Mouse (Mus musculus) cerebellum, adult 2 months (tissue): ENCODE results near the gene Birc2.

Experiments
- CTCF ChIP-seq: fragments of 200-500 bp; IDR thresholded peaks from 2 replicates; pipeline ENCODE4 v1.5.1; 2011; ENCODE audit warnings: low read depth, mild to moderate bottlenecking, control low read depth, low read length, moderate library complexity, borderline replicate concordance; ENCODE audit not compliant: insufficient read depth
- POLR2A ChIP-seq: fragments of 200-500 bp; IDR thresholded peaks from 2 replicates; pipeline ENCODE4 v1.6.1; 2011; ENCODE audit warnings: low read length, control low read depth, borderline replicate concordance; ENCODE audit not compliant: insufficient read depth

DNA sequence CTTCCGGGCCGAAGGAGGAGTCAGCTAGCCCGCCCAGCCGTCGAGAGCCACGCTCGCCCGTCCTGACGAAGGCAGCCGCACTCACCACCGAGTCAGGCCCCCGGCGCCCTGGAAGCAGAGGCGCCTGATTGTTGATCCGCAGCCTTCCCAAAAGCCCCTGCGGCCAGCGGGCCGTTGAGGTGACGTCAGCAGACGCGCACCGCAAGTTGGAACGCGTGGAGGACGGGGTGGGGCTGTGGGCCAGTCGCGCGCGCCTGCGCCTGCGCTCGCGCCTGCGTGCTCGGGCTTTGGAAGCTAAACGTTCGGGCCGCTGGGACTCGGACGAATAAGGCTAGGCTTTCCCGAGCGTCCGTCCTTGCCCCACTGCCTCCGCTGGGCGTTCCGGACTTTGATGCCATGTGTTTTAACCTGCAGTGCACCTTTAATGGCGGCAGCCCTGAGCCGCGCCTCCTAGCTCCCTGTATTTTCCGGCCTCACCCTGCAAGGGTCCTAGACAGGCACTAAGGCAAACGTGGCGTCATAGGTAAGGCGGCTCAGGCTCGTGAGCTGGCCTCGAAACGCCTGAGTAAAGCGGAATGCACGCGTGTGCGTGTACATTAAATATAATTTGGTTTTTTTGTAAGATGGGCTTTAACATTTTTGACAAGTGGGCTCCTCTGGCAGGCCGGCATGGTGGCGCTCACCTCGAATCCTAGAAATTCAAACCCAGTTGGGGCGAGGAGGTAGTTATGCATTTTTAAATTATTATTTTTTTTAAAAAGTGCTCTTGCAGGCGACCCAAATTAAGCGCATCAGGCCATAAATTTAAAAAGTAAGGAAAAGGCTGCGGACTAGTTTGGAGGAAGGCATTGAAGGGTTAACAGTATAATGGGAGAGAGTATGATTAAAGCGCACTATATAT, at the start of gene Birc2:
- TF ChIP-seq POLR2A (peak; percentile 95), CTCF (no peak)
